Mouse (Mus musculus) mature B cell (primary cell): ENCODE measurements around the gene Retreg3.
"Not testable (repeated sequence)": the region's sequence is repeated elsewhere in the genome, so short reads cannot be mapped to it uniquely, and the experiment has no call there.

Experiments
- in situ Hi-C: fragments of 300-500 bp; cut with MboI; formaldehyde crosslinking; loops from 2 replicates; pipeline ENCODE4 v1.14.3; 2019

Retreg3 gene

DNA sequence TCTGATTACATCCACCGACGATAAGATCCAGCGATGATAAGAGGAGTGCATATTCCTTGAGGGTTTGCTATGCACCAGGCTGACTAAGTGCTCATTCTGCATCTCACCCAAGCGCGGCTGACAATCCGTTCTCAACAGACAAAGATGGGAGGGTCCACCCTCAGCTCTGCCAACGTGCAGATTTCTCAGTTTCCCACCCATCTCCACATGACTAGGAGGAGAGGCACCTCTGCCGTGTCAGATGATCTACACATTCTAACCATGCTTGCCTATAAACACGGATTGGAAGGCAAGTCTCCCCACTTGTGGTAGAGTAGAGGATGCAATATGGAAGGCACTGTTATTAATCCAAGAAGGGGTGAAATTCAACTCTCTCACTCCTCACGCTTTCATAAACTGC lies 29.1 kb upstream of the Retreg3 start:
- in situ Hi-C loops = no loop called here

DNA sequence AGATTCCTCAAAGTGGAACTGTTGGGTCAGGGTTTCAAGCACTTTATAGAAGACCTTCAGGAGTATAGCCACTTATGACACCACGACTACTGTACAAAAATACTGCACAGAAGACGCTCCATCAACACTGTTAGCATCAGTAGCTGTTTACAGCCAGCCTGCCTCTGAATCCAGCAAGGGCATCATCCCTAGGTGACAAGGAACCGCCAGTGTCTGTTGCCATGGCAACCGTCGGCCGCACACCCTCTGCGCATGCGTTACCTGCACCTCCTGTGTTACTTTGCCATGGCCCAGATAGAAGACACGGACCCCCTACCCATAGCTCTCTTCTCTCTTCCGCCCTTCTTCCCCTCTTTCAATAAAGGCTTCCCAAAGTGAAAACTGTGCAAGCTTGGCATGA lies 26.7 kb upstream of the Retreg3 start:
- in situ Hi-C loops = no loop called here

DNA sequence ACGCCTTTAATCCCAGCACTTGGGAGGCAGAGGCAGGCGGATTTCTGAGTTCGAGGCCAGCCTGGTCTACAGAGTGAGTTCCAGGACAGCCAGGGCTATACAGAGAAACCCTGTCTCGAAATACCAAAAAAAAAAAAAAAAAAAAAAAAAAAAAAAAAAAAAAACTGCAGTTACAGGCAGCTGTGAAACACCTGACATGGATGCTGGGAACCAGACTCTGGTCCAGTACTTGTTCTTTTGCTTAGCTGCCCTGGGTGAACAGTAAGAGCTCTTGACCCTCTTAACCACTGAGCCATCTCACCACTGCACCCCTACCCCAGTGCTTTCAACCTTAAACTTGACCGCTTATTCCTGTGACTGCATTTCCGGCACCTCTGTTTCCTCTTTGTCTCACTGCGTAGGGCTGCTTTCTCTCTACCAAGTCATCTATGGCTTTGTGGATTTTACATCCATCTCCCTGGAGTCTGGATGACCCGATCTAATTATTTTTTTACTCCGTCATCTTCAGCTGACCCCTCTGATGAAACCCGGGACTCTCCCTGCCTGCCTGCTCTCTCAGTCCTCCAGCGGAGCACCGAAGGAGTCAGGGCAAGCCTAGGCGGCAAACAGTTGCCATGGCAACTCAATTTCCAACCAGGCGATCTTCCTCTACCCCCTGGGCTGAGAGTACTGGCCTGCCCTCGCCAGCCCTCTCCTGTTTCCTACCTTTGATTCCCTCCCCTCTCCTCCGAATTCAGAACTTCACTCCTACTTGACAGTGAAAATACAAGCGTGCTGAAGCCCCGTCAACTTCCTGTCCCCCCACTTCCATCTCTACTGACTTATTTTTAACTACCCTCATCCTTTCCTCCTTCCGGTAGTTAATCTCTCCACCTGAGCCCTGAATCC lies 23.9 kb upstream of the Retreg3 start:
- in situ Hi-C loops = no loop called here

DNA sequence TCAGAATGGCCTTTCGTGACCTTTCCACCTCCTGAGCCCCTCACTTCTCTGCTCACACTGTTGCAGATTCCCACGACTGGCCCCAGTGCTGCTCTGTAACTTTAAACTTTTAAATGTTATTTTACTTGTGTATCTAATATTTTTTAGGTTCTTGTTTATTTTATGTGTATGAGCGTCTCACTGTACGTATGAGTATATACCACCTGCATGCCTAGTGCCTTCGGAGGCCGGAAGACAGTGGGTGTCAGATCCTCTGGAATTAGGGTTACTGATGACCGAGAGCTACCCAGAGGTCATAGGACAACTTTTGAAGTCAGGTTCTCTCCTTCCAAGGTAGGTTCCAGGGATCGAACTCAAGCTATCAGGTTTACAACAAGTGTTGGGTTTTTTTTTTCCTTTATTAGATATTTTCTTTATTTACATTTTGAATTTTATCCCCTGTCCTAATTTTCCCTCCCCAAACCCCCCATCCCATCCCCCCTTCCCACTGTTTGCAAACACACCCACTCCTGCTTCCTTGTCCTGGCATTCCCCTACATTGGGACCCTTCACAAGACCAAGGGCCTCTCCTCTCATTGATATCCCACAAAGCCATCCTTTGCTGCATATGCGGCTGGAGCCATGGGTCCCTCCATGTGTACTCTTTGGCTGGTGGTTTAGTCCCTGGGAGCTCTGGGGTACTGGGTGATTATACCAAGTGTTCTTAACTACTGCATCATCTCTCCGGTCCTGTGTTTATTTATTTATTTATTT lies 22.7 kb upstream of the Retreg3 start:
- in situ Hi-C loops = no loop called here

DNA sequence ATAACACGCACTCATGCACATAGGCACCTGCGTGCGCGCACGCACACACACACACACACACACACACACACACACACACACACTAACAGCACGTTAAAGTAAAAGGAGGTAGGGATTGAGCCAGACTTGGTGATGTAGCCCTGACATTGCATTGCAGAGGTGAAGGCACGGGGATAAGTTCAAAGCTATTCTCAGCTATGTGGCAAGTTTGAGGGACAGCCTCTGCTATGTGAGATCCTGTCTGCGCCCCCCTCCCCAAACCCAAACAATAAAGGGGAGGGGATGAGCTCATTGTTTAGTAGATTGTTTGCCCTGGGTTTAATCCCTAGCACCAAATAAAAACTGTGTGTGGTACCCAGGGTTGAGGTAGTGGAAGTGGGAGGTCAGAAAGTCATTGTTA lies 21.4 kb upstream of the Retreg3 start:
- in situ Hi-C loops = no loop called here

DNA sequence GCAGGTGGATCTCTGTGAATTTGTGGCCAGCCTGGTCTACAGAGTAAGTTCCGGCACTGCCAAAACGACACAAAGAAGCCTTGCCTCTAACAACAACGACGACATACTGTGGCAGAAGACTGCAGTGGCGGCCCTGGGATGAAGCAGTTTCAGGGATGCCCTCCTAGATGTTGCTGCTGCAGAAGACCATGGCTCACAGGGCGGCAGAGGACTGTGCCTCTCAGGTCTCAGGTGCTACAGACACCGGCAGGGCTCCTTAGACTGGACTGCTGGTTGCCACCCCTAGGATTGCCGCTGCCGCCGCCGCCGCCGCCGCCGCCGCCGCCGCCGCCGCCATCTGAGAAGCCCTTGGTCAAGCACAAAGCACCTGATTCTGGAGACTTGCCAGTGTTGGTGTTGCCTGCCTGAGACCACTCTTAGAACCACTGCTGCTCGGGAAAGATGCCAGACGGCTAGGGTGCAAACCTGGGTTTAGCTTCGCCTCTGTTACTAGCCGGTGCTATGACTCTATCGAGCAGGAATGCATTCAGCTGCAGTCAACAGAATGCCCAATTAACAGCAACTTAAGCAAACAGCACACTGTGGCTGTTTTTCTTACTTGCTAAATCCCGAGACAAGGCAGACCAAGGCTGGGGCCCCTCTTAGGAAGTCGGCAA lies 20.6 kb upstream of the Retreg3 start:
- in situ Hi-C loops = no loop called here

DNA sequence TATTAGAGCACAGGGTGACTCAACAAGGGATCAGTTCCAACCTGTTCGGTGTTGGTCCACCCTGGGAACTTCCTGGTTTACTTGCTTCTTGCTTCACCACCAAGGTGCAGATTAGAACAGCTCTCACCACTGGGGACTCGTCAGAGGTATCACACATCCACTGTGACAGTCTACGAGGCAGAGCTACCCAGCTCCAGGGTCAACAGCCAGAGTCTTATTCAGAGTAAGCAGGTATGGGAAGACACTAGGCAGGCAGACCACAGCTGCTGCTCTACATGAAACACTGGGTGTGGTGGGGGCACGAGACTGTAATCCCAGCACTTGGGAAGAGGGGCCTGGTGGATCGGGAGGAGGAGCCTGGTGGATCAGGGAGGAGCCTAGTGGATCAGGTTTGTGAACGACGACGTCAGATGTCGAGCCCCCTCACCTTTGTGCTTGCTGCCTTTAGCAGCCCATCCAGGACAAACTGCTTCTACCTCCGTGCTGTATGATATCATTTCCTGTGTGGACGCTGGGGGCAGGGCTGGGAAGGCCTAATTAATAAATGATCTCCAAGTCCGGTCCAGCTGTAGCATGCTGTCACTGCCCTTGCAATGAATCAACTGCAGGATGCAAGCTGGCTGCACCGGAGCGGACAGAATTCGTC lies 19.0 kb upstream of the Retreg3 start:
- in situ Hi-C loops = no loop called here

DNA sequence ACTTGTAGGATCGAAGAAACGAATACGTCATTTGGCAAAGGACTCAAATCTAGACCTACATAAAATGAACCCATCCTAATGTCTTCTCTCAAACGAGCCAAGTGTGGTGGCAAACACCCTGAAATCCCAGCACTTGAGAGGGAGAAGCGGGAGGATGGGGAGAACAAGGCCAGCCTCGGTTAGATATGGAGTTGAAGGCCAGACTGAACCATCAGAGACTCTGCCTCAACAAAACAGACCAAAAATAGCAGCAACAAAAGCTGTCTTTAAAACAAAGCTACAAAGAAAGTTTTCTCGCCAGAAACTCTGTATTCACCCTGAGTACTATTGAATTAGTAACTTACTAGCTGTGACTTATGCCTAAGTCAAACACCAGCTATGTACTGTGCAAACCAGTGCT lies 17.3 kb upstream of the Retreg3 start:
- in situ Hi-C loops = no loop called here

DNA sequence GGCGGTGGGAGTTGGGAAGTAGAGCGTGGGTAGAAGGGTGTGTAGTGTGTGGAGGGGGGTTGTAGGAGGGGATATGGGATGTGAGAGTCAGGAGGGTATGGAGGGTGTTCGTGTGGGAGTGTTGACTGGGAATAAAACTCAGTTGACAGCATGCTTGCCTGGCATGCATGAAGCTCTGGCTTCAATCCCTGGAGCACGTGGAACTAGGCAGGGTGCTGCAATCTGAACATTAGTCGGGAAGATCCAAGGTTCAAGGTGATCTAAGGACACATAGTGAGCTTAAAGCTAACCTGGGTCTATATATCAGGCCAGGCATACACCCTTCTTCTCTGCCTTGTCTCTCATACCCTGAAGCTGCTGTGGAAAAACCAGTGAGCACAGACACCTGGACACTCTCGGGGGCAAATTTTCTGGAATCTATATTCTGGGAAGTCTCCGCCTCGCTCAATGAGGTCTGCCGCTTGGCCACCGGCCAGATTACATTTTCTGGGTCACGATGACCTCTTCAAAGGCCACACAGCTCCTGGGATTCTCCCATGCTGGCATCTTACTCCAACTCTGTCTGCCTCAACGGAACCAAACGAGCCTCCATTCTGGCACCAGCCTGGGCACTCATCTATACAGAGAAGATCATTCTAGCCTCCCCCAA lies 14.6 kb upstream of the Retreg3 start:
- in situ Hi-C loops = no loop called here

DNA sequence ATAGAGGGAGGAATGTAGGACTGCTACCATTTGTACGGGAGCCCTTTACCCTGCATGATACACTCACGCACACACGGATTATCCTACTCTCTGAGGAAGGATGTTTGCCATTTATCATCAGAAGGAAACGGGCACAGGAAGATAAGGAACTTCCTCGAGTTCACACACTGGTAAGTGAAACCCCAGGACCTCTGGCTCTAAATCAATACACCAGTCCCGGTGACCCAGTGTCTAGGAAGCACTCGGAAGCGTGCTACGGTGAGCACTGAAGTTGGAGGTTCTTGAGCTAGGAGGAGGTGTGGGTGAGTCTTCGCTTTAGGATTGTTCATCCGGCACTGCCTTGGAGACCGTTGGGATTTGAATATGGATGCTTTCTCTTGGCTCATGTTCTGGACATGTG lies 13.3 kb upstream of the Retreg3 start:
- in situ Hi-C loops = no loop called here

DNA sequence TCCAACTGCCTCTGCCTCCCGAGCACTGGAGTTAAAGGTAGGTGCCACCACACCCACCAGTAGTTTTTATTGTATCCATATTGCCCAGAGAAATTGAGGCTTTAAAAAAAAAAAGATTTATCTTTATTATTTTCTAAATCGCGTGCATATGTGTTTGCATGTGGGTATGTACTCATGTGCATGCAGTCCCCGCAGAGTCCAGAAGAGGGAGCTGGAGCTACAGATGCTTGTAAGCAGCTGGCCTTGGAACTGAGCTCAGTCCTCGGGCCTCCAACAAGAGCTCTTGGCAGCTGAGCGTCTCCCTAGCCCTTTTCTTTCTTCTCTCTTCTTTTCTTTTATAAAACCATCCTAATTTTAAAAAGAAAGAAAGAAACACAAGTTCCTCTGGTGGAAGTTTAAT lies 12.0 kb upstream of the Retreg3 start:
- in situ Hi-C loops = no loop called here

DNA sequence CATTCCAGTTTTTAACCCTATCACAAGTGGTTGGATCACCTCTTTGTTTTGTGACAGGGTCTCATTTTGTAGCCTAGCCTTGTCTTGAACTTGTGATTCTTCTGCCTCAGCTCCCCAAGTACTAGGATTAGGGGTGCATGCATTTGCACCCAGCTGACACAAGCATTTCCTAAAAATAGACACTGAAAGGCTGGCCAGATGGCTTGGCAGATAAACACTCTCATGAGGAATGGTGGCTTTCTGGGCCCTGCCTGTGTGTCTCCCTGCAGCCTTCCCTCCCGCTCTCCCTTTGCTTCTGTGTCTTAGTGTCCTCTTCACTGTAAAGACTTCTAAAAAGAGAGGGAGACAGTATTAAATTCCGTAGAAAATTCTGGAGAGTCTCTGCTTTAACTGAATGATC lies 11.5 kb upstream of the Retreg3 start:
- in situ Hi-C loops = no loop called here

DNA sequence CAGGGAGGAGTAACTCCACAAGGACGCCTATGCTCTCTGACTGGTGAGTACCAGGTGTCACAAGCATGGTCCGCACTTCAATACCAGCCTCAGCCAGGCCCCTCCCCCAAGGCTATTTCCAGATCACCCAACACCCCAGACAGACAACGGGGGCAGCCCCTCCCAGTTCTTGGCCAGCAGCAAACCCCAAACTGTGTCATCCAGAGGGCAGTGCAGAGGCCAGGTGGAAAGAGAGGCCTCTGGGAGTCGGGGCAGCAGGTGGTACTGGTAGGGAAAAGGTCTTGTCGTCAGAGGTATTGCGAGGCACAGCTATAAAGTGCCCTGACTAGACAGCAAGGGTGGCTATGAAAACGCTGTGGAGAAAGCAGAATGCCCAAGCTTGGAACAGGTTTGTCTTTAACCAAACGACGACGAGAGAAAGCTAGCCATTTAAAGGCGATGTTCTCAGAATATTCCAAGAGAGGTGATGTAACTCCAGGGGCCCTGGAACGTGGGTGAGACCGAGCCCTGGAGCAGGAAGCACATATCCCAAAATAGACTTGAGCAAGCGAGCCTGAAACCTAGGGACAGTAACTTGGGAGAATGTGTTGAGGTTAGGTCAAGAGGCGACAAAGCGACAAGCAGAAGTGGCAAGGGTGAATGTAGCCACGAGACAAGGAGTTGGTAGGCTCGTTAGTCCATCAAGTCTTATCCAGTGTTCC lies 10.5 kb upstream of the Retreg3 start:
- in situ Hi-C loops = no loop called here

DNA sequence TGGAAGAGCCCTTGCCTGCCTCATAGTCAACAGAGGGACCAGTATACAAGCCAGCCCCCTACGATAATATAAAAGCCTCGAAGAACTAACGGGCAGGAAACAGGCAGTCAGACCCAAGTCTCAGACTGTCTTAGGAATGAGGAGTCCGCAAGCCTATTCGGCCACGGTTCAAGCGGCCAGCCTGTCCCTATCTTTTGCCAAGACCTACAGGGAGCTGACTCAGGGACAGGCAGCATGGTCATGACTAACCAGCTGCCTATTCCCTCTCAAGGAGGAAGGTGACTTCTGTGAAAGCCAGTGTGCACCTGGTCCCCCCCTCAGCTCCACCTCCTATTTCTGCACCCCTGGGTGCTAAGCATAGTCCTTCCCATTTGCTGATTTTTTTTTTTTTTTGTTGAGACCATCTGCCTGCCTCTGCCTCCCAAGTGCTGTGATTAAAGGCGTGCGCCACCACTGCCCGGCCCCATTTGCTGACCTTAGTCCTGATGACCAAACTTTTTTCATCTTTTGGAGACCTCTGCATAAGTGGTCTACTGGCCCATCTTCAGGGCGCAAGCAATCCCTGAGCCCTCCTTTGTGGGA lies 9.4 kb upstream of the Retreg3 start:
- in situ Hi-C loops = no loop called here

DNA sequence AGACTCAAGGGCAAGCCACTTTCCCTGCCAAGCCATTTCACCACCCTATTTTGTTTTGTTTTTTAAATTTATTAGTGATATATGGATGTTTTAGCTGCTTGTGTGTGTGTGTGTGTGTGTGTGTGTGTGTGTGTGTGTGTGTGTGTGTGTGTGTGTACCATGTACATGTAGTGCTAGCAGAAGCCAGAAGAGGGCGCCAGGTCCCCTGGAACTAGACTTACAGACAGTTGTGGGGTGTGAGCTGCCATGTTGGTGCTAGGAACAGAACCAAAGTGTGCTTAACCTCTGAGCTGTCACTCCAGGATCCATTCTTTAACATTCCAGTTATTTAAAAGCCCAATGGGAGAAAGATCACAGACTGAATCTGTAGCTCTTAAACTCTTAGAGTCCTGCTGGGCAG lies 7.4 kb upstream of the Retreg3 start:
- in situ Hi-C loops = no loop called here

DNA sequence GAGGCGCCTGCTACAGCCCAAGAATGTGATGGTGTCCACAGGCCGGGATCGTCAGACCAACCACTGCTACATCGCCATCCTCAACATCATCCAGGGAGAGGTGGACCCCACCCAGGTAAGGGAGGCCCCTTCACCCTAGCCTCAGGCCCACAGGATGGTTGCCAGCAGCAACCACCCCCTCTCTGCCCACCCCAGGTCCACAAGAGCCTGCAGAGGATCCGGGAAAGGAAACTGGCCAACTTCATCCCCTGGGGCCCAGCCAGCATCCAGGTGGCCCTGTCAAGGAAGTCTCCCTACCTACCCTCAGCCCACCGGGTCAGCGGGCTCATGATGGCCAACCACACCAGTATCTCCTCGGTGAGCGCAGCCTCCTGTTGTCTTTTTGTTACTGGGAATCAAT lies 5.3 kb upstream of the Retreg3 start:
- in situ Hi-C loops = not testable (repeated sequence)

DNA sequence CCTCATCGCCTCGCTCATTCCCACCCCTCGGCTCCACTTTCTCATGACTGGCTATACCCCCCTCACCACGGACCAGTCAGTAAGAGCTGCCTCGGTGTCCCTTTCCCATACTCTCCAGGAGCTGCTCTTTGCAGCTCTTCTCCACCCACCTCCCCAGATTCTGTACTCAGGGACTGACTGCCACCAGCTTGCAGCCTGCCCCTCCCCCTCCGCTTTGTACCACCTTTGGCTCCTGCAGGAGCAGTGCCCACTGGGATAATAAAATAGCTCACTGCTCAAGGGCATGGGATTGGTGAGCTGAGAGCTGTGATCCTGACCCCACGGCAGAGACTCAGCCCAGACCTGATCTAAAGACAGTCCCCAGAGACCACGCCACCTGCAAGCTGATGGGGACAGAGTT lies 4.8 kb upstream of the Retreg3 start:
- in situ Hi-C loops = not testable (repeated sequence)

DNA sequence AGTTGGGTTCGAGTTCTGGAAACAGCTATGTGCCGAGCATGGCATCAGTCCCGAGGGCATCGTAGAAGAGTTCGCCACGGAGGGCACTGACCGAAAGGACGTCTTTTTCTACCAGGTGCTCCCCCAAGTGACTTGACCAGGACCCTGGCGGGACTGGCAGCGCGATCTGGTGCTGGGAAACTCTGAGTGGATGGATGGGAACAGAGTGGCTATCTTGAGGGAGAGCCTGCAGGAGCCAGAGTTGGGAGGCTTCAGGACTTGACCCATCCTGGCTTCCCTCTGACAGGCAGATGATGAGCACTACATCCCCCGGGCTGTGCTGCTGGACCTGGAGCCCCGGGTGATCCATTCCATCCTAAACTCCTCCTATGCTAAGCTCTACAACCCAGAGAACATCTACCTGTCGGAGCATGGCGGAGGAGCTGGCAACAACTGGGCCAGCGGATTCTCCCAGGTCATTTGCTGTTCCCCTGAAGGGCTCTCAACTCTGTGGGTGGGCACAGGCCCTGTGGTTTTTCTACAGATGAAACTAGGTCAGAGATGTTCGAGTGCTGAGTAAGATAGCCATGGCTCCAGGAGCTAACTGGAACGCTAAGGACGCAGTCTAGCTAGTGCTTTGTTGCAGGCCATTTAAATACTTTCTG lies 974 bp upstream of the Retreg3 start:
- in situ Hi-C loops = no loop called here

DNA sequence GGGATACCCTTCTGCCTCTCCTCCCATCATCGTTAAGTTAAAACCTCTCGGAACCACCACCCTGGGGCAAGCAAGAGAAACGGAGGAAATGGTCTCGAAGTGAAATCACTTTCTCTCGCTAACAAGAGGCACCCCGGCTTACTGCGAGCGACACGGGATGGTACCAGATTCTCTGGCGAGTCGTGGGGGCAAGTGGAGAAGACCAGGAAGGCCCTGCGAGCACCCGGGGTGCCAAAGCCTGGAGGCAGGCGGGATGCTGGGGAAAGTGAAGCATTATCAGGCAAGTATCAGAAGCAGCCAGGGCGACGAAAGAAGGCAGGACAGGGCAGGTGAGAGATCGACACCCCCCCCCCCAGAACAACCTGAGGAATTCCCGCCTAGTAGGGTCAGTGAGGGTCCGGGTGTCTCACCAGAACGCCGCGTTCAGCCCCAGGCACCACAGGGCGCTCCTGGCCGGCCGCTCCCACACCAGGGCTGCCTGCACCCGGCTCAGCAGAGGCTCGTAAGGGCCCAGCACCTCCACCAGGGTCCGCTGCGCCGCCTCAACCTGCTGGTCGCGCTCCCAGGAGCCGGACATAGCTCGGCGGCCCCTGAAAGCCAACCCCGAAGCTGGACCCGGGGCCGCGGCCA lies 447 bp downstream of the Retreg3 start:
- in situ Hi-C loops = no loop called here

DNA sequence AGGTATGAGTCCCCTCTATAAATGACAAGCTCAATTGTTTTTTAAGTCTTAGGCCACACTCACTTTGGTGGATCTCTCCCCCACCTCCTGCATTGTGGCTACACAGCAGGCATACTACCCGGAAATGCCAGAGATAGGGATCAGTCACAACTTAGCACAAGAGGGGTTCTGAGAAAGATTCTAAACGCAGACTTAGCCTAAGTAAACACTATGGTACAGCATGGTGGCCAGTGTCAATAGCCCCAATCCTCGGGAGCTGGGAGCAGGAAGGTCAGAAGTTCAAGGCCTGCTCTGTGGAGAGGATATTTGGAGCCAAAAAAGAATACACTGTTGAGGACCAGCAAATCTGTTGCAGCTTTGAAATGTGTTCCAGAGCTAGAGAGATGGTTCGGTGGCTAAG lies 1.6 kb downstream of the Retreg3 start:
- in situ Hi-C loops = no loop called here
